Mouse (Mus musculus) left cerebral cortex, adult 18-20 months (tissue): ENCODE data around the gene Col13a1. TPM values are rescaled to one million over a fixed set of nuclear protein-coding genes. Genes with fewer than 3 reads are reported as not detected.

Experiments
- DNase-seq, 2 experiments: peaks; one replicate each; pipeline ENCODE4 v3.0.0; 2021 to 2022; ENCODE audit warnings: low spot score in 2 of 2, mixed read lengths in 1 of 2
- total RNA-seq, 2 experiments: library from RNA; stranded (reverse); gene quantifications; 2 replicates each; pipeline ENCODE4 v1.2.3; 2021

Col13a1 gene
- total RNA-seq, 2 experiments from 2014 or later: 2.1 to 2.2 TPM

GRCm38 (mm10) chr10:61972041-61972440, 6.9 kb downstream of the Col13a1 start:
- no peak for DNase-seq

- no peak for DNase-seq
Observed at GRCm38 (mm10) chr10:61968003-61968553, 10.8 kb downstream of the Col13a1 start.

DNA sequence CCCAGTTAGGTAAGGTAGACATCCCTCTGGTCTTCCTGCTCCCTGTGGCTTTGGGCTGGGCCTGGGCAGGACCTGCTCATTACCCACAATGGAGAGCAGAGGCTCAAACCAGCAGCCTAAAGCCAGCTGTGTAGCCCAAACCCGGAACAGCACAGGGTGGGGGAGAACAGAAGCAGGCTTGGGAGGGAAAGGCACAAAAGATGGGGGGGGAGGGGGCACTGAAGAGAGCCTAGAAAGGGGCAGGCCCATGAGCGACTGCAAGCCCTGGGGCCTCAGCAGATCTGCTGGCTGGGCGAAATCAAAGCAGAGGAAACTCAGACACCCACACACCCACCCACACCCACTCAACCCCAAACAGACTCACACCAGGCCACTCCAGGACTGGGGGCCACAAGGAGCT, 11.7 kb downstream of the Col13a1 start:
- no peak for DNase-seq

- no peak for DNase-seq
Observed at GRCm38 (mm10) chr10:61965386-61965841, 13.5 kb downstream of the Col13a1 start.

DNA sequence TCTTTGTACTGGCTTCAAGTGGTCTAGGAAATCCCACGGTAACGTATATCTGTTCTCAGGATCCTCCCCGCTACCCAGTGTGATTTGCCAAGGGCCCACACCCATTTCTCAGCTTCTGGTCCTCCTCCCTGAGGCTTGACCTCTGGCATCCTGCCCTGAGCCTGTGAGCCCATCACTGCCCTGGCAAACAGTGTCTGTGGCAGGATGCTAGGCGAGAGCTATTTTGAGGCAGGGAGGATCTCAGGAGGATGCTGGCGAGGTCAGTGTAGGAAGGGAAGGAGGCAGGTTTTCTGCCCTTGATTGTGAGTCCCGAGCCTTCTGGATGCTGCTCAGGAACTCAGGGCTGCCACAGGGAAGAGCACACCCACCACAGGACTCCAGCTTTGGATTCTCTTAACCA, 22.2 kb downstream of the Col13a1 start:
- no peak for DNase-seq

- no peak for DNase-seq
Observed at GRCm38 (mm10) chr10:61953916-61954315, 25.0 kb downstream of the Col13a1 start.

DNA sequence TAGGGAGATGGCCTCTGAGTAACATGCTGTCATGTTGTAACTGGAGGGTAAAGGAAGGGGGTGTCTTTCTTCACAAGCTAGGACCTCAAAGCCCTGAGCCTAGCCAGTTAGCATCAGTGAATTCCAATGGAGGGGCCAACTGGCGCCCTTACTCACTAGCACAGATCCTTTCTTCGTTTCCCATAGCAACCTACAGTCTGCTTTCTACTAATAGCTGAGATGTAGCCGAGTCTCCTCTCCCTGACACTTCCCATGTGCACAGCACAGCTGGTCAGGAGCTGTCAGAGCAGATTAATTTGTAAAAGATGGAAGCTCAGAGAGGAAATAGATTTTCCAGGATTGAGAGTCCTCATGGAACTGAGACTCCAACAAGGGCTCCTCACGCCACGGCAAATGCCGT, 29.4 kb downstream of the Col13a1 start:
- DNase-seq: no peak

- DNase-seq: no peak
Observed at GRCm38 (mm10) chr10:61944386-61944785, 34.5 kb downstream of the Col13a1 start.

DNA sequence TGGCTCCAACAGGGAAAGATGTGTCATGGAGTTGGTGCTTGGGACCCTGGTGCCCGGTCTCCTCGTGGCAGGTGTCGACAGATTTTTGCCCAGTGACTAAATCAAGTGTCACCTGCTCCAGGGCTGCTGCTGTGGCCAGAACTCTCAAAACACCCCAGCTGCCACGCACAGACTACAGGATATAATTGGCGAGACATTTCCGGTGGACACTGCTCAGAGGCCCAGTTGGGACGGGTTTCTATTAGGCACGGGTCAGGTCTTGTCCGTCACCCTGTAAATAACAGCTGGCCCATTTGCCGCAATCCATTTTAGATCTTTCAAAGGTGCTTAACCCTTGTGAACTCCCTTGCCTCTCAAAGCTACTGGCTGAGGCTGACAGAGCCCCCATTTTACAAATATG, 35.4 kb downstream of the Col13a1 start:
- DNase-seq: no peak

DNA sequence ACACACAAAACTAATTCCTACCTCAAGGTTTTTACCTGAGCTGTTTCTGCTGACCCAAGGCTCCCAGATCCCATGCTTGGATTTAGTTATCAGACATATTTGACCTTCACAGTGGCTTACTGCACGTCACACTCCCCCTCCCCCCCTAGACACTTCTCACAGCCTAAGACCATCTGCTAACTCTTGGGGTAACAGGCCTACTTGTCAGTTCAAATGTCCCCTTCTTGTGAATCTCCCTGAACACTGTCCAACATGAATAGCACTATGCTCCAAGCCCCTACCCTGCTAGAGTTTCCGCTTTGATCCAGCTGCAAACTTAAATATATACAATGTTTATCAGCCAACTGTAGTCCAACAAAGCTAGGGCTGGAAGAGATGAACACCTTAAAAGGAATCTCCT, 36.2 kb downstream of the Col13a1 start:
- DNase-seq: no peak

DNA sequence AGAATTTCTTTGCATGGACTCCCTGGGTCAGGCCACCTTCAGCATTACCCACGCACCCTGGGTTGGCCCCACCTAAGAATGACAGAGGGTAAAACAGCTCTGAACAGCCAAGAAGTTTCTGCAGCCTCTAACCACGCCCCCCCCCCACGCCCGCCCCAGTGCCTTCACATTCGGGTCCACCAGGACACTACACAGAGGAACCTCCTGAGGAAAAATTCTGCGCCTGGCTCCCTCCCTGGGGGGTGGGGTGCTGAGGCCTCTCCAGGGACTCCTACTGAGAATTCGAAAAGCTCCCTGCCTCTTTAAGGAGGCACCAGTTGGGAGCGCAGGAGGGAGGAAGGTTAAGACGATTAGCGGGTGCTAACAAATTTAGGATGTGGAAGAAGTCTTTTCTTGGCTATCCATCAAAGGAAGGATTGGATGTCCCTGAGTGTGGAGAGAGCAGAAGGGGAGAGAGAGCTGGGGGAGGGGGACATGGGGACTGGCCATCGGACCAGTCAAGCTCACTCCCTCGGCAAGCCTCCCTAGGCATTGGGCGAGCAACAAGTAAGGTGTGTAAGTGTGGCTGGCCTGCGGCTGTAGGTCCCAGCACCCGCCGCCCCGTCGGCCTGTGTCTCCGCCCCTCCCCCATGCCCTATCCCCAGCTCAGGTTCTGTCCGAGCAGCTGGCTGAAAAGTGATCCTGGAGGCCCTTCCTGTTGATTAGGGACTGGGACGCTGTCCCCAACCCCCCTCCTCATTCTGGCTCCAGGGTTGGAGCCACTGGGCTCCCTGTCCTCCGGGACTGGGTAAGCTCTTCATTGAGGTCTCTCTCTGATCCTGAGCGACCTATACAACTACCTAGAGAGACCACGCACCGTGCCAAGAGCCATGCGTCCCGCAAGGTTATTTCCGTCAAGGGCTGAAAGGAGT, 42.4 kb downstream of the Col13a1 start:
- no peak for DNase-seq

DNA sequence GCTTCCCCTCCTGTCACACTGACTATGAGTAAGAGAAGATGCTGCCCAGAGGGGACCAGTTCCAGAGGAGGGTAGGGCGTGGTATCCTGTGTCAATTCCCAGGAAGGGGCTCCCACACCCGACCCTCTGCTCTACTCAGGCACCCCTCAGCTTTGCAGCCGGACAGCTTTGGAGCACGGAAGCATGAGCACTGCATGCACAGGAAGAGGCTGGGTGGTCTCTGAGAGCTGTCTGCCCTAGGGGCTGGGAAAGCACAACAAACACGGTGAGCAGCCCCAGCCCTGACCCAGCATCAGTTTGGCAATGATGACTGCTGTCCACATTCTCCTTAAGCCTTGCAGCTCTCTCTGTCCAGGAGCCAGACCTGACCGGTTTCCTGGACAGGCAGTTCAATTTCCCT, 47.2 kb downstream of the Col13a1 start:
- no peak for DNase-seq

DNA sequence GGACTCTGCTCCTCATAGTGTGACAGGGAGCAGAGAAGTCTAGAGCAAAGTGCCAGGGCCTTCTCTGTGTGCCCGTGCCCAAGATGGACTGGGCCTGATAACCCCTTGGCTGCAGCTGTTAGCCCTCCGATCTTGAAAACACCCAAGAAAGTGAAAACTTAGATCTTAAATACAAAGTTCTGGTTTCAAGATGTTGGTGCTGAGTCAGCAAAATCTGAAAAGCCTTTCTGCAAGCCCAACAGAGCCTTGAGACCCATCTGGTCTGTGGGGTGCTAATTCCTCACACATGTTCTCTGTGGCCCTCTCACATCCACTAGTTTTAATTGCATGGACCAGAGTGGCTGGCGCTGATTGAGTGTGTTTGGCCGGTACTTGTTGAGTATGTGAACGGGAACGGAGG, 49.0 kb downstream of the Col13a1 start:
- DNase-seq: no peak

DNA sequence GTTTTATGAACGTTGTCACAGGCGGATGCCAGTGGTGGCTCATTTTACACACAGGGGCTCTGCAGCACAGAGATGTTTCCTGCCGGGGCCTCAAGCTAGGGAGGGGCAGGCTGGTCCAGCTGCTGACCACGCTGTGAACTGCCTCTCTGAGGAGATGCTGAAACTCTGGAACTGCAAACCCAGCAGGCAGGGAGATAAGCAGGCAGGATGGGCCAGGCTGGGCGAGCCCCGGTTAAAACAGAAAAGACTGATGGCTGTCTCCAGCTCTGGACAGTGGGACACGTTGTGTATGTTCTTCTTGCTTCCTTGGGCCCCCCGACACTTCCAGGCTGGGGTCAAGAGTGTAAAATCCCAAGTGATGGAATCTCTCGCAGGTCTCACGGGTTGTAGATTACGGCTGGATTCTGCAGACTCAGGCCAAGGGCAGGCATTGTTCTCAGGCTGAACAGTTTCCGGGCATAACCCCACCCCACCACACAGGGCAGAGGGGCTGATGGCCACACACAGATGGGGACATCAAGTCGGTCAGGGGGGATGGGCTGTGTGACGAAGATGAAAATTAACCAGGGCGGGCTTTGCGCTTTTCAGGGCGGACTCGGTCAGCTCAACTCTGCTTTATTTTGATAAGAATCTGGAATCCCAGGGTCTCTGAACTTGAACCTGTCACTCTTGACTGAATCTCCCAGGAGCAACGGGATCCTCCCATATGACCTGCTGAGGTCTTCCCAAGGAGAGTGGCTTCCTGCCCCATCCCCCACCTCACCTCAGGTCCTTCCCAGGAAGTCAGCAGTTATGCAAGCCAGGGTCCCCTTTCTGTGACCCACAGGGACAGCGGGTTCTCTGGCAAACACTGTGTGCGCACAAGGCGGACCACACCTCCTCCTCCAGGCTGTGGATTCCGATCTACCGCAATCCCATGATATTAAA, 49.9 kb downstream of the Col13a1 start:
- DNase-seq: no peak

GRCm38 (mm10) chr10:61925691-61926090, 53.2 kb downstream of the Col13a1 start:
- no peak for DNase-seq

- no peak for DNase-seq
Observed at GRCm38 (mm10) chr10:61920655-61921365, 58.1 kb downstream of the Col13a1 start.

GRCm38 (mm10) chr10:61919924-61920654, 58.8 kb downstream of the Col13a1 start:
- DNase-seq: no peak

DNA sequence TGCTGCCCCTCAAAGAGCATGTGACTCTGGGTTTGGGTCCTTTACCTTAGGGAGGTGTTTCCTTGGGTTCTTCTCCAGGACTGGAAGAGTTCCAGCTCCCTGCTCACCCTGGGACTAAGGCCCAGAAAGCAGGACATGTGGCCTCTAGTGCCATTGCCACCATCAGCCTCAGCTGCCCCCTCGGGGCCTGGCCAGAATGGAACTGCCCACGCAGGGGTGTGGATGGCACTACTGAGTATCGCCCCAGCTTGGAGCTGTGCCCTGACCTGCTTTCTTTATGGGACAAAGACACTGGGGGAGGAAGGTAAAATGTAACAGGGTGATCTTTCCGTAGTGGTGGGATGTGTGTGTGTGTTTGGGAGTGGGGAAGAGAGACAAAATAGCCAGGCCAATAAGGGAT, 59.4 kb downstream of the Col13a1 start:
- no peak for DNase-seq

GRCm38 (mm10) chr10:61917066-61917465, 61.8 kb downstream of the Col13a1 start:
- DNase-seq: no peak

- DNase-seq: no peak
Observed at GRCm38 (mm10) chr10:61911770-61912169, 67.1 kb downstream of the Col13a1 start.
